Mouse (Mus musculus) intestine, postnatal 0 days (tissue): ENCODE measurements around the gene Hsd17b6. TPM values are rescaled to one million over a fixed set of nuclear protein-coding genes. Genes with fewer than 3 reads are reported as not detected.

Experiments
- ATAC-seq: fragments of 200-750 bp; cut with Nextera tagmentation; 2 replicates; pipeline ENCODE4 v1.8.0; 2017; ENCODE audit warnings: mild to moderate bottlenecking, moderate TSS enrichment, moderate library complexity
- H3K27ac ChIP-seq: fragments of 300-500 bp; sonication (generic); 2 replicates; pipeline ENCODE4 v1.5.1; 2014; ENCODE audit warnings: mild to moderate bottlenecking, low read depth, low read length, moderate library complexity
- H3K27me3 ChIP-seq: fragments of 300-500 bp; sonication (generic); replicated peaks from 2 replicates; pipeline ENCODE4 v1.6.1; 2014; ENCODE audit warnings: low read length, mixed read lengths; ENCODE audit not compliant: control insufficient read depth, insufficient read depth
- H3K36me3 ChIP-seq: fragments of 300-500 bp; sonication (generic); 2 replicates; pipeline ENCODE4 v1.6.1; 2014; ENCODE audit warnings: mild to moderate bottlenecking, moderate library complexity; ENCODE audit not compliant: control insufficient read depth, insufficient read depth
- H3K4me1 ChIP-seq: fragments of 300-500 bp; sonication (generic); replicated peaks from 2 replicates; pipeline ENCODE4 v1.6.1; 2014; ENCODE audit warnings: antibody characterized with exemption, low read length, mixed read lengths; ENCODE audit not compliant: control insufficient read depth, insufficient read depth
- H3K4me2 ChIP-seq: fragments of 300-500 bp; sonication (generic); replicated peaks from 2 replicates; pipeline ENCODE4 v1.6.1; 2014; ENCODE audit warnings: low read depth, mild to moderate bottlenecking, moderate library complexity
- H3K4me3 ChIP-seq: fragments of 300-500 bp; sonication (generic); 2 replicates; pipeline ENCODE4 v1.5.1; 2014; ENCODE audit warnings: low read depth, low read length
- H3K9ac ChIP-seq: fragments of 300-500 bp; sonication (generic); 2 replicates; pipeline ENCODE4 v1.6.1; 2014; ENCODE audit warnings: mild to moderate bottlenecking, low read depth, low read length
- H3K9me3 ChIP-seq: fragments of 300-500 bp; sonication (generic); 2 replicates; pipeline ENCODE4 v1.6.1; 2016; ENCODE audit warnings: mixed run types; ENCODE audit not compliant: control insufficient read depth
- CTCF ChIP-seq: sonication (generic); IDR thresholded peaks from 2 replicates; pipeline ENCODE4 v1.5.1; 2016; ENCODE audit warnings: low read depth, mild to moderate bottlenecking, control low read depth, antibody characterized with exemption, moderate library complexity
- WGBS: fragments of 180-500 bp; shearing (Covaris S2); extraction: QIAGEN DNeasy Blood & Tissue Kit; methylation state at CpG from one replicate; pipeline ENCODE4 v1.1.7; 2014; 5-methylcytosine and 5-hydroxymethylcytosine counted together
- polyA plus RNA-seq: library from polyadenylated mRNA; unstranded; fragments of >200 nt; fragmentation: Nextera tagmentation; extraction: Ambion mirVana; gene quantifications from 2 replicates; pipeline ENCODE4 v1.2.1, GENCODE M21; 2015

The Hsd17b6 gene
- polyA plus RNA-seq, 1 experiment from 2014 or later: 0.74 TPM

GRCm38 (mm10) chr10:128043041-128043835 is 35.8 kb upstream of the Hsd17b6 start:
- peaks cover 75% of the 10 kb centered on the region for H3K36me3 ChIP-seq
- no peak overlapping the region for H3K4me3 ChIP-seq
- 68% methylated on average over 3 of the region's 3 CpGs for WGBS
- no peak for ATAC-seq
- no peaks in the 10 kb centered on the region for H3K9me3 ChIP-seq
- no peak overlapping the region for H3K9ac ChIP-seq
- TF ChIP-seq CTCF: no peak
- no peak overlapping the region for H3K27ac ChIP-seq
- no peak overlapping the region for H3K4me2 ChIP-seq
- no peaks in the 10 kb centered on the region for H3K27me3 ChIP-seq
- no peaks in the 10 kb centered on the region; the same call in 1 of the 2 replicates for H3K4me1 ChIP-seq

- no peak for TF ChIP-seq CTCF
- H3K4me1 ChIP-seq: no peaks in the 10 kb centered on the region; the same call in 1 of the 2 replicates
- H3K4me3 ChIP-seq: no peak overlapping the region
- no peak overlapping the region; the same call in 1 of the 2 replicates for H3K9ac ChIP-seq
- H3K4me2 ChIP-seq: no peak overlapping the region
- 87% methylated on average over 3 of the region's 3 CpGs for WGBS
- no peak overlapping the region for H3K27ac ChIP-seq
- no peaks in the 10 kb centered on the region for H3K9me3 ChIP-seq
- H3K27me3 ChIP-seq: no peaks in the 10 kb centered on the region
- no peak for ATAC-seq
- peaks cover 67% of the 10 kb centered on the region for H3K36me3 ChIP-seq
Measured at GRCm38 (mm10) chr10:128042466-128042865, 35.1 kb upstream of the Hsd17b6 start.

- Histone ChIP-seq H3K9me3 (no peaks in the 10 kb centered on the region), H3K9ac (no peak overlapping the region), H3K4me1 (peaks cover 2% of the 10 kb centered on the region; the same call in 1 of the 2 replicates), H3K36me3 (peaks cover 63% of the 10 kb centered on the region), H3K4me2 (no peak overlapping the region), H3K27me3 (no peaks in the 10 kb centered on the region), H3K4me3 (no peak overlapping the region), H3K27ac (no peak overlapping the region)
- no peak for ATAC-seq
- no peak for TF ChIP-seq CTCF
- WGBS: 65% methylated on average over 4 of the region's 4 CpGs
Measured at GRCm38 (mm10) chr10:128041636-128042035, 34.2 kb upstream of the Hsd17b6 start.

GRCm38 (mm10) chr10:128040293-128040692 is 32.9 kb upstream of the Hsd17b6 start:
- Histone ChIP-seq H3K9me3 (no peaks in the 10 kb centered on the region), H3K27me3 (no peaks in the 10 kb centered on the region), H3K27ac (0 out of 2 replicates have a peak overlapping the region, but pooled peaks have one; percentile 21), H3K4me2 (no peak overlapping the region), H3K4me3 (no peak overlapping the region), H3K4me1 (peaks cover 2% of the 10 kb centered on the region; the same call in 1 of the 2 replicates), H3K36me3 (peaks cover 49% of the 10 kb centered on the region), H3K9ac (no peak overlapping the region)
- WGBS: 88% methylated on average over 5 of the region's 5 CpGs
- no peak for ATAC-seq
- TF ChIP-seq CTCF: no peak

- 49% methylated on average over 3 of the region's 3 CpGs for WGBS
- Histone ChIP-seq H3K9ac (no peak overlapping the region; the same call in 1 of the 2 replicates), H3K27ac (0 out of 2 replicates have a peak overlapping the region, but pooled peaks have one; percentile 21), H3K4me3 (no peak overlapping the region), H3K4me1 (peaks cover 4% of the 10 kb centered on the region; the same call in 1 of the 2 replicates), H3K9me3 (no peaks in the 10 kb centered on the region), H3K27me3 (no peaks in the 10 kb centered on the region), H3K4me2 (no peak overlapping the region), H3K36me3 (peaks cover 45% of the 10 kb centered on the region)
- no peak for ATAC-seq
- no peak for TF ChIP-seq CTCF
Measured at GRCm38 (mm10) chr10:128039858-128040257, 32.4 kb upstream of the Hsd17b6 start.

- WGBS: 23% methylated on average over 5 of the region's 5 CpGs
- Histone ChIP-seq H3K4me1 (peaks cover 6% of the 10 kb centered on the region; the same call in 1 of the 2 replicates), H3K9me3 (no peaks in the 10 kb centered on the region), H3K27ac (no peak overlapping the region), H3K4me2 (no peak overlapping the region), H3K36me3 (peaks cover 39% of the 10 kb centered on the region), H3K4me3 (no peak overlapping the region), H3K9ac (no peak overlapping the region; the same call in 1 of the 2 replicates), H3K27me3 (no peaks in the 10 kb centered on the region)
- ATAC-seq: no peak
- TF ChIP-seq CTCF: no peak
Measured at GRCm38 (mm10) chr10:128039167-128039566, 31.8 kb upstream of the Hsd17b6 start.
